Mouse (Mus musculus) heart, postnatal 0 days (tissue): ENCODE measurements around the gene B830017H08Rik.

Experiments used
- CTCF ChIP-seq: IDR thresholded peaks from 2 replicates; pipeline ENCODE4 v1.5.1; 2016; ENCODE audit warnings: antibody characterized with exemption, control low read depth, low read depth
- EP300 ChIP-seq: IDR thresholded peaks from 2 replicates; pipeline ENCODE4 v1.6.1; 2016; ENCODE audit warnings: antibody characterized with exemption, low read depth

DNA sequence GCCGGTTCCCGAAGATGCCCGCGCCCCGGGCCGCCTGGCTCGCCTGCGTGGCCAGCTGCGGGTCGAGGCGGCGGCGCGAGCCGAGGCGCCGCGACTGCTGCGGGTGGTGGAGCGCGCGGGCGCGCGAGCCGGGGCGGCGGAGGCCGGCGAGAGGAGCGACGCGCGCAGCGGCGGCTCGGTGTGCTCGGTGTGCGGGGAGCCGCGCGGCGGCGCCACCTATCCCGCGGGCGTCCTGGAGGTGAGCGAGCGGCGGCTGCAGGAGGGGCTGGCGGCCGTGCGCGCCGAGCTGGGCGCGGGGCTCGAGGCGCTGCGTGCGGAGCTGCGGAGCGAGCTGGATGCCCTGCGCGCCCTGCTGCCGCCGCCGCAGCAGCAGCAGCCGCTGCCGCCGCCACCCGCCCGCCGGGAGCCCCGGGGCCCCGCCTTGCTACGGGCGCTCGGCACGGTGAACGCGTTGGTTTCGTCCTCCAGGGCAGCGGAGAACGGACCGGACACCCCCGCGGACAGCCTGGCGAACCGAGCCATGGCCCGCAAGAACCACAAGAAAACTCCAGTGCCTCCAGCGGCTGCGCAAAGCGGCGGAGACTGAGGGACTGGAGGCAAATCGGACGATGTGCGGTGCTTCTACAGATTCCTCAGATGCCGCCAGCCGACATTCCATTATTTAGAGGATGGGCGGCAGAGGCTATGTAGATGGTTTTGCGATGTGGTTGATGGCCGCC is 919 bp downstream of the B830017H08Rik start:
- TF ChIP-seq CTCF (no peak), EP300 (no peak)
